Mouse (Mus musculus): ENCODE results near the gene Prlh.

The Prlh gene

DNA sequence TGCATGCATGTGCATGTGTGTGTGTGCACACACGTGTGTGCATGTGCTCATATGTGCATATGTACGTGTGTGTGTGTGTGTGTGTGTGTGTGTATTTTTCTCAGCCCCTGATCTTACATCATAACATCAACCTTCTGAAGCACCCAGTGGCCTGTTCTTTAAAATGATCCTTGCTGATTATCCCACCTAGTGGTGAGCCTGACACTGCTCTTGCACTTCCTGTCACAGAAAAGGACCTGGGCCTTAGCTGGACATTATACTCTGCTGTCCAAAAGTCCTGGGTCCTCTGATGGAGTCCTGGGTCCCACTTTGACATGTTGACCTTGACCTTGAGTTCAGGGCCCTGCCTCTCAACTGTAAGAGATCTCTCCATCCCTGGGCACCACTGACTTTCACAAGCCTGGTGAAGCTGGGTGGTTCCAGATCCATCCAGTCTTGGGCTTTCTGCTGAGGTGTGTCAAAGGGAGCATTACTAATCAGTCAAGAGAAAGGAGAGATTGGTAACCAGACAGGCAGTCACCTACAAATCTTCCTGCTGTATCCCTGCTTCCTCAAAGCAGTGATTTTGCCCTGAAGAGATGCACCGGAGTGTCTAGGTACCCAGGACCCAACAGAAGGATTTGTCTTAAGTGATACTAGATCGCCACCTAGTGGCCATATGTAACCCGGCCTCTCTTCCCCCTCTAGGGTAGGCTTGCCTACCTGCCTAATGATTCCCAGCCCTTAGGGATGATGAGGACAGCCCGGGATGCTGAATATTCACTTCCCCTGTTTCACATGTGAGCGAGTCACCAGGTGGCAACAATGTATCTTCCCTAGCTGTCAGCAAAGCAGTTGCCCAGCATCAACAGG lies 3.6 kb downstream of the Prlh start:
- DNase-seq (ENCODE audit: low spot score) = peak; percentile 33

DNA sequence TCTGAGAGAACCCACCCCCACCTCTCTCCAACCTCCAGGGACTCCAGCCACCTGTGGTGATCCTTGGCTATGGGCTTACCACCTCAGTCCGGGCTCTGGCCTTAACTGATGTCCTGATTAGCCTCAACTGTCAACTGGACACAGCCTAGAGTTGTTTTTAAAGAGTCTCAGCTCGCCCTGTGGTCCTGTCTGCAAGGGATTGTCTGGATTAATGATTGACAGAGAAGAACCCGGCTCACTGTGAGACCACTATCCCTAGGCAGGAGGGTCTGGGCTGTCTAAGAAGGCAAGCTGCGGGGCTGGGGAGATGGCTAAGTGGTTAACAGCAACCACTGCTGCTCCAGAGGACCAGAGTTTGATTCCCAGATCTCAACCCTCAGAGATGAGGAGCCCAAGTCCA lies 9.6 kb downstream of the Prlh start:
- DNase-seq (ENCODE audit: low spot score) = no peak

DNA sequence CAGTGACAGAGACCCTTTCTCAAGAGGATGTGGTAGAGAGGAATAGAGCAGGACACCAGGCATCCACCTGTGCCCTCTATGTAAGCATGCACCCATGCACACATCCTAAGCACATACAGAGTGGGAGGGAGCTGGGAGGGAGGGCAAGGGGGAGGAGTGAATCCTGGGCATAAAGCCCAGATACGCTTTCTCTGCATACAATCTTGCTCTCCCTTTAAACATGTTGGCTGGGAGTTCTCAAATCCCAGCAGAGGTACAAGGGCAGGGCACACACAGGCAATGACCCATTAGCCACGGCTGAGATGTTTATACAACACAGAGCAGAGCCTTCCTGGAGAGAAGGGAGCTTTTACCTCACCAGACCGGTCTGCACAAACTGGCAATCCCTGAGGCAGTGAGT lies 10.1 kb downstream of the Prlh start:
- DNase-seq (ENCODE audit: low spot score) = no peak

DNA sequence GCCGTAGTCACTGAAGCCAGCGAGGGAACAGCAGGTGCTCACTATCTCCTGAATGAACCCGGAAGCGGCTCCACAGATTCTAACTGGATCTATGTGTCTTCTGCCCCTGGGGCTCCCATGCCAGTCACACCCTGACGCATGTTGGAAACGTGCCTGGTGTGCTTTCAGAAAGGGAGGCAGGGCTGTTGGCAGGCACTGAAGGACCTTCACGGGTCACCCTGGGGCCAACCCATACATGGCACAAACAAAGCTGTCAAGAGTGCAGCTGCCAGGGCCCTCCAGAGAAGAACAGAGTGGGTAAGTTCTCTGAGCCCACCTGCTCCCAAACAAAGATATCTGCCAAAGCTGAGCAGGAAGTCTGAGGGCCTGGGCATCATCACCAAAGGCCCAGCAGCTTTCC lies 14.7 kb downstream of the Prlh start:
- DNase-seq (ENCODE audit: low spot score) = peak; percentile 51

DNA sequence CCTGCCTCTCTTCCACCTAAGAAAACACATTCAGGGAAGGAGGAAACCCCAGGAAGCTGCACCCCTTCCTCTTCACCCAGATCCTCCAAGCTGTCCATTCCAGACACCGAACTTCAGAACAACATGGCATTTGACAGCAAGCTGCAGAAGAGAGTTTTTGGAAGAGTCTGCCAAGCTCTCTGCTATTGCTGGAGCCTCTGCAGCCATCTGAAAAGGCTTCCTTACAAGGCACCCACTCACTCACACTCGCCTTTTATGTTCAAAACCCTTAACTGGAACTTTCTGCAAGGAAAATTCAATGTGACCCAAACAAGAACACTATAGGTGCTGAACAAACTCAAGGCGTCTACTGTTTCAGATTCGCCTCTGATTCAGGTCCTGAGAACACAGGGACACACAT lies 15.7 kb downstream of the Prlh start:
- DNase-seq (ENCODE audit: low spot score) = no peak

DNA sequence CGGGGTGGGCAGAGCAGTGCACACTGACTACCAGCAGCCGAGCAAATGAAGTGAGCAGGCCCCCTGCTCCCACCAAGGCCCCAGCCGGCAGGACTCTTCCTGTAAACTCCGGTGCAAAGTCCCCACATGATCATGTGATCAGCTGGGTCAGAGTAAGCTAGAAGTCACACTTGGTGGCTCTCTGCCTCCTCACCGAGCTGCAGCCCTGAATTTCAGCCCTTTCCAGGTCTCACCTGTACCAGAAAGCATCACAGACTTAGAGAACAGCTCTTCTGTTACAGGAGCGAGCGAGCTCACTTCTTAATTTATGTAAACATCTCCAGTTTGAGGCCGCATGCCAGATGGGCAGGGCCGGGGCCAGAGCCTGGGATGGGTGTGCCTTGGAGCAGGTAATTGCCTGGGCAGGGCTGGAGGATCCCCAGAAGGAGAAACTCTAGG lies 16.5 kb downstream of the Prlh start, which contains the start of gene Rab17:
Rab17 (minus strand) TSS at position 315 of the 438 bp plus-strand sequence.
- DNase-seq (ENCODE audit: low spot score) = no peak

DNA sequence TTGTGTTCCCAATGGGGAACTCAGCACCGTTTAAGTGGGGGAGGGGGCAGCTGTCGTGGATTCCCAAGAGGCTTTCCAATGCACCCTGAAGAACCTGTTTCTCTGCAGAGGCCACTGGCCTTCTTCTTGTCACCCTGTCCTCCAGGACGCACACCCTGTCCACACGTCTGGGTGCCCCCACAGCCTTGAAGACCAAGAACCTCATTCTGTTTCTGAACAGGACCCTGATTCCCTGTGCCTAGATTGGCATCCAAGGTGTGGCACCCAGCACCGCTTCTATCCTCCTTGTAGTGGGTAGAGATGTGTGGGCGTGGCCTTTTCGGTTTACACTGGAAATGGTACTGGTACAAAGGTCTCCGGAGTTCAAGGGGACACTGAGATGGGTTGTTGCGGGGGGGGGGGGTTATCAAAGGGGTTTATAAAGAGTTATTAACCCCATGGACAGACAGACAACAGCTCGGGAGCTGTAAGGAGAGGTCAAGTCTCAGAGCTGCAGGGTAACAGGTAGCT lies 17.0 kb downstream of the Prlh start:
- DNase-seq (ENCODE audit: low spot score) = no peak

DNA sequence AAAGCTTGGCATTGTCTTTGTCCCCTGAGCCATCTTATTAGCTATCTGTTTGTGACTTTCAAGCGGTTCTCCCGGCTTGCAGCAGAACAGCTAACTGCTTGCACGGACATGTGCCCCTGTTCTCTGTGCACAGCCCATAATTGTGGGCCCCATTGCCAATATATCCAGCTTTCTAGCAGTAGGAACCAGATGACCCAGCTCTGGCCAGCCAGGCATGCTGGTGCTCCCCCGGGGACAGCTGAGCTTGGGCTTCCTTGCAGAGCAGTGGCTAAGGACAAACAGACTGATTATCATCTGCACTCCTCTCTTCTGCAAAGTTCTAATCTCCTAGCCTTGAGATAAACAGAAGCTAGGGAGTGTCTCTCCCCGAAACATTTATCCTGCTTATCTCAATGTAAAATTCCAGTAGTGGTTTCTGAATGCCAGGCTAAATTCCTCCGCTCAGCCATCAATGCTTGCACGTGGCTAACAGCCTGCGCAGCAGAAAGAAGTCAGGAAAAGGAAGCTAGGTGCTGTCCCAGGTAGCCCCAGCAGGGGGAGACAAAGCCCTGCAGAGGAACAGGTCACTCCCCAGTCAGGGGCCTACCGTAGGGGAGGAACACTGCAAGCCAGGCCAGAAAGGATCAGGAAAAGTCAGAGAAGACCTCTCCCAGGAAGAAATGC lies 20.1 kb downstream of the Prlh start:
- DNase-seq (ENCODE audit: low spot score) = peak; percentile 95

DNA sequence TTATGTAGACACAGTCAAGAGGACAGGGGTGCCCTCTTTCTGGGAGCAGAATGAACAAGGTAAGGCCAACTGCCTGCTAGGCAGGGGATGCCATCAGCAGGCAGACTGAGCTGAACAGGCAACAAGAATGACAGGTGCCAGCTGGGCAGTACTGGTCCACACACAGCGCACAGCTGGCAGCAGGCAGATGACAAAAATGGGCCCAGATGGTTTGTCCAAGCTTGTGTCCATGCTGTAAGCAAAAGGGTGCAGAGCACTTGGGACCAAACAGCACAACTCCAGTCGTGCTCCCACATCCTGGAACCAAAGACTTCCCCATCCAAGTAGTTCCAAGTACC lies 20.6 kb downstream of the Prlh start:
- no peak for DNase-seq (ENCODE audit: low spot score)

DNA sequence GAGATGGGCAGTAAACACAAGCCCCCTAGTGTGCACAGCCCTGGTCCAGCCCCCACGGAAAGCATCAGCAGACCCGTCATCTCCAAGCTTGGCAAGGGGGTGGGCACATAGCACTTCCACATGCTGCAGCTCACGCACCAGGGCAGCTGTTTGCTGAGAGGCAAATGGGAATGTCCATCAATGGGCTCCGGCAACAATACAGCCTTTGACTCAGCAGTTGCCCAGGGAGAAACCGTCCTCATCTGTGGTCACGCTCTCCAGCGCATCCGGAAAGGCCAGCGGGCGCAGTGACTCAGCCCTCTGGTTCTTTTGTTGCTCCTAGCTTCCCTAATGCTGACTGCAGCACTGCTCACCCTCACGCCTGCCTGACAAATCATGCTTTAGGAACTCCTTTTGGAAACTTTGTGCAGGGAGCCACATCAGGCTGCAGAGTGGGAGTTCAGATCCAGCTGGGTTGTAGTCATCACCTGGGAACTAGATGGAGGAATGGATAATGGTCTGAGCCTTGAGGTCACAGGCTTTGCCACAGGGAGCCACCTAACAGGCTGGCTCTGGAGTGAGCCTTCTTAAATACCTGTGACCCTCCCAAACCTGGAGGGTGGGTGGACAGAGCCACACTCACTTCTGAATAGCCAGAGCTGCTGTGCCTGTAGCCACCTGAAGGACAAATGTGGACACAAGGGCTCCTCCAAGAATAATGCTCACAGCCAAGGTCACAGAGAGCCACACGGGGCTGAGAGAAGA lies 22.2 kb downstream of the Prlh start:
- peak; percentile 47 for DNase-seq (ENCODE audit: low spot score)

DNA sequence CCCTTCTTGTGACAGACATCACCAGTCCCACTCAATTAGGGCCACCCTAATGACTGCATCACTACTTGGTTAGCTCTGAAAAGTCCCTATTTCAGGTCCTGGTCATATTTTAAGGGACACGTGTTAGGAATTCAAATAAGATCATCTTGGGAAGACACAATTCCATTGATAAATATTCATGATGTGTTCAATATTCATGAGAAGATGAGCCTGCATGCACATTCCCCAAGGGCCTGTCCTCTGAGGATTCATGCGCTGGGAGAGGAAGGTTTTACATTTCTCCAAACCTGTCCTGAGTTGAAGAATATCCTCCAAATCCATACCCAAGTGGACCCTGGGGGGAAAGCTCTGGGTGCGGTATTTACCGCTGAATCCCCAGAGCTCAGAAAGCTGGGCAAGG lies 23.1 kb downstream of the Prlh start:
- no peak for DNase-seq (ENCODE audit: low spot score)

DNA sequence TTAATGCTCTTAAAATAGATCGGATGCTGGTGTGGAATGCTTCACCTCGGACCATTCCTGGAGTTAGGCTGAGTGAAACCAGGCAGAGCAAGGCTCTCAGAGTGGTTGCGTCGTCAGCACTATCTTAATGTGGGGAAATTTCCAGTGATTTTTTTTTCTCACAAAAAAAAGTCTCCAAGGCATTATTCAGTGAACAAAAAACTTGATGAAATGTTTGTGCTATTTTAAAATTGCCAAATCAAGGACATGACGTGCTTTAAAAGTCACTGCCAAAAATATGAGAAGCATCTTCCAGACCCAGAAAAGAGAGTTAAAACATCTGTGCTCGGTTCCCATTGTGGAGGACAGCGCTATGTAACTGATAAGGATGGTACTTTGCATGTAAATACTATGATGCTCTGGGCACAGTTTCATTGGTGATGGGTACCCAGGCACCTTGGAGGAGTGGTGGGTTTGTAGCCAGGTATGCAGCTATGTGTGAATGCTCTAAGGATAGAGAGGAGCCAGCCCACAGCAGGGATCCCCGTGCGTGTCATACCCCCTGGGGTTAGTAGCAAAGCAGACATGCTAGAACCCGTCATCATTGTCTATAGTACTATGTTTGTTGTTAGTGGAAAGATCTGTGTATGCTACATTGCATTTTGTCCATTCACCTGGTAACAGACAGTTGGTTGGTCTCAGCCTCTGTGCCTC lies 27.9 kb downstream of the Prlh start:
- no peak for DNase-seq (ENCODE audit: low spot score)

DNA sequence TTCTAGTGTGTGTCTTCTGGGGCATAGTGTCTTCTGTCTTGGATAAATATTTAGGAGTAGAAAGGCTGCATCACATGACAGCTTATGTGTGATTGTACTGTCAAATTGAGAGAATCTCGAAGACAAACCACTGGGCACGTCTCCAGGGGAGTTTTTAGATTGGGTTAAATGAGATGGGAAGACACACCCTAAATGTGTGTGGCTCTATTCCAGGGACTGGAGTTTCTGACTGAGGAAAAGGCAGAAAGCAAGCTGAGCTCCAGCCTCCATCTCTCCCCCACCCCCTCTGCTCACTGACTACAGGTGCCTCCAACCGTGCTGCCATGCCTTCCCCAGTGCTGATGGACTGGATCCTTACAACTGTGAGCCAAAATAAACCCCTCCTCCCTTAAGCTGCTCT lies 28.4 kb downstream of the Prlh start:
- DNase-seq (ENCODE audit: low spot score) = no peak

DNA sequence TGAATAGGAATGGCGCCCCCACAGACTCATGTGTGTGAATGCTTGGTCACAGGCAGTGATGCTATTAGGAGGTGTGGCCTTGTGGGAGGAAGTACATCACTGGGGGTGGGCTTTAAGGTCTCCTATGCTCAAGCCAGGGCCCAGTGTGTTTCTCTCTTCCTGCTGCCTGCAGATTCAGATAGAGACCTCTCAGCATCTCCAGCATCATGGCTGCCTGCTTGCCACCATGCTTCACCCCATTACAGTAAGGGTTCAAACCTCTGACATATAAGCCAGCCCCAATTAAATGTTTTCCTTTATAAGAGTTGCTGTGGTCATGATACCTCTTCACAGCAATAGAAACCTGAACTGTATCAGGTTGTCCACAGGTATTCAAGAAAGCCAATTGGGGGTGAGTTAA lies 43.0 kb downstream of the Prlh start:
- no peak for DNase-seq (ENCODE audit: low spot score)

DNA sequence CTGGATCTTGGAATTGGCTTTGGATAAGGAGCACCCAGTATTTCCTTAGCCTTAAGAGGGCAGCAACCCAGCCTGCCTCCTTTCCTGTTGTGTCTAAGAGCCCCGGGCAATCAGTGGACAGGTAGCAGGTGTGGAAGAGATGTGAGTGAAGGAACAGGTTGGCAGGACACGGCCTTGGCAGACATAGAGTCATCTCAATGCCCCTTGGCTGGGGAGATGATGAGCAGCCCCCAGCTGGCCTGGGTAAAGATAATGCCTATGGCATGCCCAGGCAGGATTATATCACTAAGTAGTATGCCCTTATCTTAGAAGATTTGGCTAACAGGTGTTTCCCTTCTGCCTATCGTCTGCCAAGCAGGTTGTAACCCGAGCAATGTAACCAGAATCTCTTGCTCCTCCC lies 44.2 kb downstream of the Prlh start:
- DNase-seq (ENCODE audit: low spot score) = no peak

DNA sequence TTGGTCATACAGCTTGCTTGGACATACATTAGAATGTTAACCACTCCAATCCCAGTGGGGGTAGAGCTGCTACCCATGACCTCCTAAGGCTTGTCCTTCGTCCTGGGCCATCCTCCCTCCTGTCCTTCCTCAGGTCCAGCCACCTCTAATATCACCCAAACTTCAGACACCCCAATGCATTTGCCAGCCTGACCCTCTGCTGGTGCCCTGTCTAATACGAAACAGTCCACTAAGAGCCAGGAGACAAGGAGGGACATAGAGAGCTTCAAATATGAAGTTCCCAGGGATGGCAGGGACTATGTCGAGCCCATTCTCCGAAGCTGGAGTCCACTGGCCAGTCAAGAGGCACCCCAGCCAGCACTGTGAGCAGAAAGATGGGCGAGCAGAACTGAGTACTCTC lies 44.7 kb downstream of the Prlh start:
- no peak for DNase-seq (ENCODE audit: low spot score)

DNA sequence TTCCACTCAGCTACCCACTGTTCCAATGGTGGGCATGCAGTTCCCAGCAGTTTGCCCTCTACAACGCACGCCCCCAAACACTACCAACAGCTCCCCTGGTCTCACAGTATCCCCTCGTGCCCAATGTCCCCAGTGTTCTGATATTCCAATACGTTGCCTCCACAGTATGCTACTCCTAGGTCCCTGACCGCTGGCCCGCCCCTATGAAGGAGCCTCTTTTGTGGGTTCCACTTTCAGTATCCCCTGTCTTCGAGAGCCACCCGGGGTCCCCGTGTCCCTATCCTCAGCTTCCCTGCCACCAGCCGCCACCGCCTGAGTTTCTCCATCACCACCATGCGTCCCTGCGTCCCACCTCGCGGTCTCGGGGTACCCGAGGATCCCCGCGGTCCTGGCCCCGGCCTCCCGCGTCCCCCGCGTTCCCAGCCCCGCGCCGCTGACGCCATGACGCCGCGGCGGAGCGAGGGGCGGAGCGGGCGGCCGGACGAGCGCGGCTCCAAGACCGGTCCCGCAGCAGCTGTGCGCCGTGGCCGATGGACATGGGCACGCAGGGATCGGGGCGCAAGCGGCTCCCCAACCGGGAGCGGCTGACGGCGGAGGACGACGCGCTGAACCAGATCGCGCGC lies 45.5 kb downstream of the Prlh start, which contains the start of gene Lrrfip1:
Lrrfip1 (plus strand) TSS at position 470 of the 623 bp plus-strand sequence.
- DNase-seq (ENCODE audit: low spot score) = peak; percentile 63

DNA sequence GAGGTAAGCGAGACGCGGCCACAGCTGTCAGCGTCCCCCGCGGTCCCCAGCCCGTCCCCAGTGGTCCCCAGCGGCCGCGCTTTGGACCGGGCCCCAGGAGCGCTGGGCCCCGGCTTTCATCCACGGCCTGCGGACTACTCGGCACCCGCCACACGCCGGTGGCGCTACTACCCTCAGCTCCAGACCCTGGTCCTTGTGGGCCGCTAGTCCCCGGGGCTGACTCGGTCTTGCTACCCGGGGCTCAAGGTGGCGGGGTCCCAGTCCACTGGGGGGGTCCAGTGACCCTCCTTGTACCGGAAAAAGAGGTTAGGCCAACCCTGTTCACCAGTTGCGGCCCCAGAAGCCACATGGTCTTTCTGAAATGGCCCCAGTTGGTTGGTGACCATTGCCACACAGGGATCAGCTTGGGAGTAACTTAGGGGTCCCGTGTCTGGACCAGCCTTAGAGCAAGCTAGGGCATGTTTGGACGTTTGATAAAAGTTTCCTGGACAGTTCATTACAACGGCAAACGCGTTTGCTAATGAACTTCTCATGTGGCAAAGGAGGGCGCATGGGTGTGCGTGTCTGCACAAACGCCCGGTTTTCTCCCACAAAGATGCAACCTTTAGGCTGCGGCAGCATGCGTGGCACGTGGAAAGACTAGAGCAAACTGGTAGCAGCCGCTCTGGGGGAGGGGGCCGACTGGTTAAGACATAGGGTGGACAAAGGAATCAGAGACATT lies 46.1 kb downstream of the Prlh start:
- DNase-seq (ENCODE audit: low spot score) = no peak

DNA sequence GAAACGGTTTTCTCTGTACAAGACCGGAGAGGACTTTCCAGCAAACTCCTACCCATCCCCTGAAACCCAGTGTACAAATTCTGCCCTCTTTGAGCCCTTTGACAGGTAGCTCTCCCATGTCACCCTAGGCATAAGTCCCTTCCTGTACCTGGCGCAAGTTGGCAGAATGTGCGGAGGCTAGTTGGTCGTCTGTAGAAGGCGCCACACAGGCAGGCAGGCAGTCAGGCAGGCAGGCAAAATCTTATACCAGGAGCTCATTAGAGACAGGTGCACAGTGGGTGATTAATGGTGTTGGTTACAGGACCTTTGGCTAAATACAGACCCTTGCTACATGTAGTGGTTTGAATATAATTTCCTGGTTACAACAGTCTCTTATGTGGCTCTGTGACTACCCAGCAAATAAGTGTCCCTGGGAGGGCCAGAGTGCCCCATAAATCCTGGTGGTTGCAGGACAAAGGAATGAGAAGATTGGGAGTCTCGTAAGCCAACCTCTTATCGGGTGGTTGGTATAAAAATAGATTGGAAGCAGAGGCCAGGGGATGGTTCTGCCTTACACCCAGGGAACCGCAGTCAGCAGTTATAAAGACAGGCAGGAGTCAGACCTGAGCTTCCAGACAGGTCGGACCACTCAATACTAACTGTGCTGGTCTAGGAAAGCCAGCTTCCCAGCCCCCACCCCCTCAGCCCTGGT lies 47.1 kb downstream of the Prlh start:
- no peak for DNase-seq (ENCODE audit: low spot score)

DNA sequence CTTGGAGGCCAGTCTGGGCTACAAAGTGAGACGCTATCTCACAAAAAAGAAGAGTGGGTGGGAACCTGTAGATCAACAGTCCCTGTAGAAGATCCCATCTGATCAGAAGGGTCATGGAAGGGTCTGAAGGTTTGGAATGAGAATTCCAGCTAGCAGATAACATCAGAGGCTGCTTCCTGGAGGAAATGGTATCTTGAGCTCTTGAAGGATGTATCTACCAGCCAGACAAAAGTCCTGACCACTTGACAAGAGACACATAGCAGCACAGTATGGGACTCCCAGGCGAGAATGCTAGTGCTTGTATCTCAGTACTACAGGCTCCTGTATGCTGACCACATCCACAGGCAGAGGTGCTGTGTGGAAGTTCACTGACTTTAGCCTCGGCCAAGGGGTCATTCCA lies 48.2 kb downstream of the Prlh start:
- no peak for DNase-seq (ENCODE audit: low spot score)

Data from ovary, postnatal 36 days (tissue).